Mouse (Mus musculus): ENCODE measurements around the gene Cdyl. TPM values are rescaled to one million over a fixed set of nuclear protein-coding genes. Genes with fewer than 3 reads are reported as not detected.
A peak's percentile ranks its signal among the peaks of the same experiment; 100 is the strongest.

Cdyl gene
- total and polyA plus RNA-seq, 2 experiments from 2014 or later: 4.2 to 7.8 TPM

GRCm38 (mm10) chr13:35665456-35665855 lies 5.8 kb downstream of the Cdyl start:
- Histone ChIP-seq H3K27ac (ENCODE audit: low read depth, low read length) (no peak overlapping the region), H3K4me3 (ENCODE audit: low read depth, low read length) (no peak overlapping the region), H3K36me3 (ENCODE audit: insufficient read depth) (no peaks in the 10 kb centered on the region), H3K4me2 (ENCODE audit: low read depth) (no peak overlapping the region), H3K4me1 (ENCODE audit: insufficient read depth) (no peaks in the 10 kb centered on the region), H3K9me3 (ENCODE audit: low read length) (no peaks in the 10 kb centered on the region), H3K9ac (no peak overlapping the region), H3K27me3 (ENCODE audit: insufficient read depth, low read length) (no peaks in the 10 kb centered on the region)
- TF ChIP-seq CTCF (IDR thresholded peaks at IDR 0.05; ENCODE audit: low read depth): no peak
- DNase-seq: no peak
- WGBS: 92% methylated on average over 3 of the region's 3 CpGs
- no peak for ATAC-seq

GRCm38 (mm10) chr13:35669910-35670469 lies 10.4 kb downstream of the Cdyl start:
- Histone ChIP-seq H3K9ac (no peak overlapping the region), H3K4me1 (ENCODE audit: insufficient read depth) (no peaks in the 10 kb centered on the region), H3K36me3 (ENCODE audit: insufficient read depth) (no peaks in the 10 kb centered on the region), H3K27me3 (ENCODE audit: insufficient read depth, low read length) (no peaks in the 10 kb centered on the region), H3K4me3 (ENCODE audit: low read depth, low read length) (no peak overlapping the region), H3K27ac (ENCODE audit: low read depth, low read length) (no peak overlapping the region), H3K4me2 (ENCODE audit: low read depth) (no peak overlapping the region), H3K9me3 (ENCODE audit: low read length) (no peaks in the 10 kb centered on the region)
- TF ChIP-seq CTCF (IDR thresholded peaks at IDR 0.05; ENCODE audit: low read depth): no peak
- DNase-seq (no peak), ATAC-seq (no peak)
- WGBS: 84% methylated on average over 4 of the region's 4 CpGs

DNA sequence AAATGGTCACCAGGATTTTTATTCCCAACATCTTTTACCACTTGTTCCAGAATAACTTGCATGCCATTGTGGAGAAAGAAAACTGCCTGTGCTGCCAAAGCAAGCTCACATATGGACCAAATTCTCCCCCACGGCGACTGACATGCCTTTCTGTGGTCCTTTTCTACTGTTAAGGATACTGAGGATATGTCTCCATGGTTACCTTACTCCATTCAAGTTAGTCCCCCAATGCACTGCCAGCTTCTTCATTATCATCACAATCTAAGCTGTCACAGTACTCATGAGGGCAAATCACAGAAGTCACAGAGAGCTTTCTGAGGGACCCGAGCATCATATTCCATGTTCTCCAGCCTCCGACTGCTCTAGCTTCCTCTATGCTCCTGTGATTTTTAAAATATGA lies 11.2 kb downstream of the Cdyl start:
- Histone ChIP-seq H3K27me3 (ENCODE audit: insufficient read depth, low read length) (no peaks in the 10 kb centered on the region), H3K4me3 (ENCODE audit: low read depth, low read length) (no peak overlapping the region), H3K9ac (no peak overlapping the region), H3K4me2 (ENCODE audit: low read depth) (no peak overlapping the region), H3K9me3 (ENCODE audit: low read length) (no peaks in the 10 kb centered on the region), H3K27ac (ENCODE audit: low read depth, low read length) (no peak overlapping the region), H3K4me1 (ENCODE audit: insufficient read depth) (no peaks in the 10 kb centered on the region), H3K36me3 (ENCODE audit: insufficient read depth) (no peaks in the 10 kb centered on the region)
- ATAC-seq (peak; percentile 67), DNase-seq (peak; percentile 21)
- 30% methylated on average over 4 of the region's 4 CpGs for WGBS
- TF ChIP-seq CTCF (IDR thresholded peaks at IDR 0.05; ENCODE audit: low read depth): no peak

GRCm38 (mm10) chr13:35676921-35677320 lies 17.3 kb downstream of the Cdyl start:
- Histone ChIP-seq H3K27ac (ENCODE audit: low read depth, low read length) (no peak overlapping the region), H3K9ac (no peak overlapping the region), H3K4me3 (ENCODE audit: low read depth, low read length) (no peak overlapping the region), H3K4me2 (ENCODE audit: low read depth) (no peak overlapping the region), H3K9me3 (ENCODE audit: low read length) (no peaks in the 10 kb centered on the region), H3K4me1 (ENCODE audit: insufficient read depth) (no peaks in the 10 kb centered on the region), H3K36me3 (ENCODE audit: insufficient read depth) (no peaks in the 10 kb centered on the region), H3K27me3 (ENCODE audit: insufficient read depth, low read length) (no peaks in the 10 kb centered on the region)
- DNase-seq: no peak
- 94% methylated on average over 1 of the region's 1 CpGs for WGBS
- no peak for TF ChIP-seq CTCF (IDR thresholded peaks at IDR 0.05; ENCODE audit: low read depth)
- ATAC-seq: no peak

DNA sequence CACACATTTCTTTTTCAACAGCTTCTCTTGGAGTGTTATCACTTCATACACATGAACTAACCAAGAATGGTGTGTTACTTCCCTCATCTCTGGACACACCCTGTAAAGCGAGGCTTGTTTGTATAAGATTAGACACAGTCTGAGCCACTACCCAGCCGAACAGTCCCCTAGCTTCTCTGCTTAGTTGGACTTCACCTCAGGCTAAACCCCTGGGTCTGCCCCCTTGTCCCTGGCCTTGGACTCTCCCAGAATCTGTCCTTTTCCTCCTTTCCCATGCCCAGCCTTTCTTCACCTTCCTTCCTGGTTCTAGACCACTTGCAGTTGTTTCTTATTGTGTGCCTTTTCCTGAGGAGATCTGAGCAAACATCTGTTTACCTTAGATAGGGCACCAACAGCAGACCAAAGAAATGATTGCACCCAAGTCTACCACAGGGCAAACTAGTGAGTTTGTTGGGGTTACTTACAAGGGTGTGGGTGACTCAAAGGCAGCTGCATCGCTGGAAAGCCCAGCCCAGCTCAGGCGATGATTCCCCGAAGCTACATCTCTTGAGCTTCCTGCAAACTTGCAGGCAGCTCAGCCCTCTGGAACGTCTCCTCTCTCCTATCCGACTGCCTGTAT lies 17.9 kb downstream of the Cdyl start:
- DNase-seq (no peak), ATAC-seq (no peak)
- no peak for TF ChIP-seq CTCF (IDR thresholded peaks at IDR 0.05; ENCODE audit: low read depth)
- H3K27me3 ChIP-seq (ENCODE audit: insufficient read depth, low read length): no peaks in the 10 kb centered on the region
- no peaks in the 10 kb centered on the region for H3K4me1 ChIP-seq (ENCODE audit: insufficient read depth)
- no peak overlapping the region for H3K27ac ChIP-seq (ENCODE audit: low read depth, low read length)
- no peak overlapping the region for H3K4me3 ChIP-seq (ENCODE audit: low read depth, low read length)
- no peak overlapping the region for H3K4me2 ChIP-seq (ENCODE audit: low read depth)
- no peaks in the 10 kb centered on the region for H3K36me3 ChIP-seq (ENCODE audit: insufficient read depth)
- no peaks in the 10 kb centered on the region for H3K9me3 ChIP-seq (ENCODE audit: low read length)
- H3K9ac ChIP-seq: no peak overlapping the region
- WGBS: 90% methylated on average over 7 of the region's 7 CpGs

- Histone ChIP-seq H3K9ac (no peak overlapping the region), H3K36me3 (ENCODE audit: insufficient read depth) (no peaks in the 10 kb centered on the region), H3K27ac (ENCODE audit: low read depth, low read length) (no peak overlapping the region), H3K27me3 (ENCODE audit: insufficient read depth, low read length) (no peaks in the 10 kb centered on the region), H3K4me3 (ENCODE audit: low read depth, low read length) (no peak overlapping the region), H3K4me2 (ENCODE audit: low read depth) (no peak overlapping the region), H3K9me3 (ENCODE audit: low read length) (no peaks in the 10 kb centered on the region), H3K4me1 (ENCODE audit: insufficient read depth) (no peaks in the 10 kb centered on the region)
- no peak for DNase-seq
- TF ChIP-seq CTCF (IDR thresholded peaks at IDR 0.05; ENCODE audit: low read depth): no peak
- 87% methylated on average over 6 of the region's 6 CpGs for WGBS
- ATAC-seq: no peak
These were observed 19.1 kb downstream of the Cdyl start for GRCm38 (mm10) chr13:35678691-35679090.

DNA sequence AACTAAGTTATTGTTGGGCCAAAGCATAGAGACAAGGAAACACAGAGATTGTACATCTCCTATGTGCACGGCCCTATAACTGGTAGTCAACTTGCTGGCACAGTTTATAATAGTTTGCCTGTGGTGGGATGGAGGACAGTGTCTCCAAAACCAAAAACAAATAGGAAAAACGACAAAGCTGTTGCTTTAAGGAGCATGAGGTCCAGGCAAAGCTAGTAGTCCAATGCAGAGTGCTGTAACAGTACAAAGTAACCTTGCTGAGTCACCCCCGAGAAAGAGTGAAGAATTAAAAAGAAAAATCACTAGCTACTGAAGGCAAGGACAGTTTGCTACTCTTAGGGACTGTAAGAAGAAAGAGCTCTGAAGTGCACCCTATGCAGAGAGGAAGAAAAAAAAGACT lies 21.7 kb downstream of the Cdyl start:
- DNase-seq (no peak), ATAC-seq (no peak)
- H3K9ac ChIP-seq: no peak overlapping the region
- no peaks in the 10 kb centered on the region for H3K9me3 ChIP-seq (ENCODE audit: low read length)
- no peak overlapping the region for H3K4me2 ChIP-seq (ENCODE audit: low read depth)
- no peaks in the 10 kb centered on the region for H3K27me3 ChIP-seq (ENCODE audit: insufficient read depth, low read length)
- H3K36me3 ChIP-seq (ENCODE audit: insufficient read depth): no peaks in the 10 kb centered on the region
- H3K27ac ChIP-seq (ENCODE audit: low read depth, low read length): no peak overlapping the region
- TF ChIP-seq CTCF (IDR thresholded peaks at IDR 0.05; ENCODE audit: low read depth): no peak
- WGBS: 80% methylated on average over 3 of the region's 3 CpGs
- no peak overlapping the region for H3K4me3 ChIP-seq (ENCODE audit: low read depth, low read length)
- H3K4me1 ChIP-seq (ENCODE audit: insufficient read depth): no peaks in the 10 kb centered on the region
